Mouse (Mus musculus) stomach, postnatal 0 days (tissue): ENCODE data around the gene Pla2g4b.

Source experiments
- CTCF ChIP-seq: IDR thresholded peaks from 2 replicates; pipeline ENCODE4 v1.5.1; 2016; ENCODE audit warnings: antibody characterized with exemption, low read depth, mild to moderate bottlenecking, moderate library complexity
- EP300 ChIP-seq: optimal IDR thresholded peaks from 2 replicates; pipeline ENCODE3; 2016; ENCODE audit warnings: antibody characterized with exemption

- TF ChIP-seq CTCF = no peak
- TF ChIP-seq EP300 = no peak
These were observed 45.8 kb upstream of the Pla2g4b start for GRCm38 (mm10) chr2:119987441-119987840.
